Mouse (Mus musculus) lung, adult 2 months (tissue): ENCODE measurements at regions not wholly inside any gene's neighbourhood (a gene's known extent, or its start where the extent isn't known, plus 50 kb on each side); places are given as distances from the start of the nearest gene placed in this dataset.

ENCODE experiments used
- DNase-seq: peaks from one replicate; pipeline ENCODE4 v3.0.0; 2022
- H3K4me1 ChIP-seq: fragments of 200-500 bp; 2 replicates; pipeline ENCODE4 v1.6.1; 2011; ENCODE audit warnings: low read length; ENCODE audit not compliant: control insufficient read depth, insufficient read depth
- H3K4me3 ChIP-seq: fragments of 200-500 bp; replicated peaks from 2 replicates; pipeline ENCODE3; 2011; ENCODE audit warnings: low read depth, mild to moderate bottlenecking, control low read depth, low read length; ENCODE audit errors: extremely low read depth
- CTCF ChIP-seq: fragments of 200-500 bp; IDR thresholded peaks from 2 replicates; pipeline ENCODE4 v1.5.1; 2011; ENCODE audit warnings: mild to moderate bottlenecking, low read length, control low read depth; ENCODE audit not compliant: insufficient read depth
- POLR2A ChIP-seq: fragments of 200-500 bp; IDR thresholded peaks from 2 replicates; pipeline ENCODE4 v1.6.1; 2011; ENCODE audit warnings: low read depth, mild to moderate bottlenecking, control low read depth, low read length, borderline replicate concordance; ENCODE audit errors: extremely low read depth
- WGBS: fragments of 180-500 bp; shearing (Covaris S2); methylation state at CpG from one replicate; pipeline ENCODE4 v1.1.7; 2018; 5-methylcytosine and 5-hydroxymethylcytosine counted together

DNA sequence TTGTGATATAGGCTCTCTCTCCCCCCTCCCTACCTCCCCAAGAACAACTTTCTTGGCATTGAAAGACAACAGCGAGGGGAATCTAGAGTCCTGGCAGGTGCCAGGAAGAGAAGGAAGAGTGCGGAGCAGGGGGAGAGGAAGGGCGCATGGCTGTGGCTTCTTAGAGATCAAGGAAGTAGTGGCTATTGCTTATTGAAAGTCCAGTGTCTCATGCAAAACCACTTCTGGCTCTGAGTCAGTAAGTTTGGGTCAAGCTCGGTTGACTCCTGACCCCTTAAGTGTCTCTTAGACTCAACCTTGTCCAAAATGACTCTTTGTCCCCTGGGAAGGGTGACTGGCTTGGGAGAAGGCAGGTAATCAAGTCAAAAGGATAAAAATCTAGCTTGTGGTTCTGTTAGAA, 131.1 kb downstream of the Drd1 start:
- Histone ChIP-seq H3K4me3 (no peak overlapping the region), H3K4me1 (no peaks in the 10 kb centered on the region)
- WGBS = 74% methylated on average over 4 of the region's 4 CpGs
- TF ChIP-seq CTCF (no peak), POLR2A (no peak)
- DNase-seq = no peak

DNA sequence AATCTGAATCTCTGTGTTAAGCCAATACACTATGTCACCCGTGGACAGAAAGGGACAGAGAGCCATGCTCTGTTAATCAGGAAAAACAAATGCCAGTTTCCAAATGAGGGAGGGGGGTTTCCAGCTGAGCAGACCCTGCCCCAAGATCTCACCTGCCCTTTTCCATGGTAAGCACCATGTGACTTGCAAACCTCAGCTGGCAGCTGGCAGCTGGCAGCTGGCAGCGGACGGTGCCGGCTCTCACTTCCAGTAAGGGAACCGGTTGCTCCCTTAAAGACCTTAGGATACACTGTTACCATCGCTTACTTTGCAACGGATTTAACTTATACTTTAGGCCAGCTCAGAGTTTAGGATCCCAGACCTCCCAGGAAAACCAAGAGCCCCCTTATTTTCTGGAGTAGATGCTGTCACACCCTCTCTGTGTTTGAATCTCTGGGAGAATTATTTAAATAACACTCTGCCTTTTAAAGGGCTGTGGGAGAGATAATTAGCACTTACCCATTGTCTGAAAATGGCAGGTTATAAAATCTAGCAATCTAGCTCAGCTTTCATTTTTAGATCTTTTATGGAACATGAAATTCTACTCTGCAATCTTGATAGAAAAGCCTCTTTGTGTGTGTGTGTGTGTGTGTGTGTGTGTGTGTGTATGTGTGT, 131.7 kb downstream of the Drd1 start:
- DNase-seq = no peak
- no peak for TF ChIP-seq POLR2A
- no peak for TF ChIP-seq CTCF
- Histone ChIP-seq H3K4me3 (no peak overlapping the region), H3K4me1 (no peaks in the 10 kb centered on the region)
- 84% methylated on average over 7 of the region's 7 CpGs for WGBS

DNA sequence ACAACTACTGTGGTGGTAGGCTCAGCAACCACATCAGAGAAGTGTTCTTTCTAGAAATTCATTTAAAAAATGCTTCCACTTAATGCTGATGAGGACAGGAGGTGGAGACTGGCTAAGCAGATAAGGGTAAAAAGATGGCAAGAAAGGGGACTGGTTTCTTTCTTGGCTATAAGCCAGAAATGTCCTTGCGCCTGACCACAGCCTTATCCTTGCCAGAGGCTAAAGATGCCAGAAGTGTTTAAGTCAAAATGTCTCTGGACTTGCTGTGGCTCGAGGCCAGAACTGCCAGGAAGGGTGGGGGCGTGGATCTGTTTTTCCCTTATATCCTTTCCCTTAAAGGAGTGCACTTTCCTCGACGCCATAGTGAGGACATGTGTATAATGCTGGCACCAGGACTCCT, 133.7 kb downstream of the Drd1 start:
- no peak for DNase-seq
- no peak for TF ChIP-seq POLR2A
- no peak for TF ChIP-seq CTCF
- H3K4me1 ChIP-seq = no peaks in the 10 kb centered on the region
- 23% methylated on average over 5 of the region's 5 CpGs for WGBS
- no peak overlapping the region for H3K4me3 ChIP-seq

DNA sequence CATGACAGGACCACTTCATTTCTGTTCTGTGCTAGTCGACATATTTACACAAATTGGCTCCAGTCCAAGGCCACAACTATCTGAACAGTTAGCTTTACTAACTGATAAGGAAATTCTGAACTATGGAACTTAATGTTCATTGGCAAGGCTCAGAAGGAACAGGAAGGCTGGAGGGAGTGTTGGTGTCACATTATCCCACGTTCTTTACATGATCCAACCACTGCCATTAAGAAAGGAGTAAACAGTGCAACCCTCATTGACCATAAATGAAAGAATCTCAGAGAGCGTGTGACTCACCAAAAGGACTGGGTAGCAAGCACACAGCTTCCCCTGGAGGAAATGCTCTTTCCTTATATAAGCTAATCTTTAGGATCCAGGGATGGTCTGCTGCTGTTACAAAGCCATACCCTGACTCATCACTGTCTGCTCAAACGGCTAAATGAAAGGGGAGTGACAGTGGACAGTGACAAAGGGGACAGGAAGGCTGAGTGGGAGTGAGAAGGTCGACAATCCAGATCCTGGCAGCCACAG, 135.6 kb downstream of the Drd1 start:
- no peak overlapping the region for H3K4me3 ChIP-seq
- WGBS = 15% methylated on average over 5 of the region's 5 CpGs
- no peaks in the 10 kb centered on the region for H3K4me1 ChIP-seq
- TF ChIP-seq CTCF (no peak), POLR2A (no peak)
- DNase-seq = no peak

DNA sequence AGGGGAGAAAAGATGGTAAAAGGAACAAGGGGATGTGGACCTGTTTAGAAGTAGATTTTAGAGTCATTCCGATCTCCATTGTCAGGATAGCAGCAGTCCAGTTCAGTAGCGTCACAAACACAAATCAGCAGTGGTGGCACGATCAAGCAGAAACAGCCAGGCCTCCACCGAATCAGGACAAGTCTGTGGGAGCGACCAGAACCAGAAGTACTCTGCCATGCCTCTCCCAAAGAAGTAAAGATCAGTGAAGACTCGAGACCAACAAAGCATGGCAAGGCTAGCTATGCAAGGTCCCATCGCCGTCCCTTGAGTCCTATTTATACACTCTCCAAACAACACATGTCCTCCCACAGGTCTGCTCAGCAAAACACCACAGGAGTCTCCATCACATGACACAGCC, 140.0 kb downstream of the Drd1 start:
- no peaks in the 10 kb centered on the region for H3K4me1 ChIP-seq
- no peak overlapping the region for H3K4me3 ChIP-seq
- no peak for DNase-seq
- no peak for TF ChIP-seq POLR2A
- WGBS = 83% methylated on average over 8 of the region's 8 CpGs

DNA sequence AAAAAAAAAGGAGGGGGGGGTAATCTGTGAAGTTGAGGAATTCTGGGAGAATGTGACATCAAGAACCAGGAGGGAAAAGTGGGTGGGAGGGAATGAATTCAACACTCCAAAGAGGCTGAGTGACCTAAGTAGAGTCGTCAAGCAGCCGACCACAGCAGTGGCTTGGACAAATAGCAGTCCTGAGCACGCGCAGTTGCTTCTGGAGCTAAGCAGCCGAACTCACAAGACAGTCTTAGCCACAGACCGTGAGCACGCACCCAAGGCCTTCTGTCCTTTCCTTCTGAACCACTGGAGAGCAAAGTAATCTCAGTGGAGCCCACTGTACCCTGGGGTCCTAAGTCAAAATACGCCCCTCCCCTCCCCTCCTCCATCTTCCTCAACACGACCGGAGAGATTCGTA, 141.1 kb downstream of the Drd1 start:
- 60% methylated on average over 11 of the region's 11 CpGs for WGBS
- TF ChIP-seq CTCF (no peak), POLR2A (no peak)
- Histone ChIP-seq H3K4me1 (no peaks in the 10 kb centered on the region), H3K4me3 (no peak overlapping the region)
- DNase-seq = no peak

DNA sequence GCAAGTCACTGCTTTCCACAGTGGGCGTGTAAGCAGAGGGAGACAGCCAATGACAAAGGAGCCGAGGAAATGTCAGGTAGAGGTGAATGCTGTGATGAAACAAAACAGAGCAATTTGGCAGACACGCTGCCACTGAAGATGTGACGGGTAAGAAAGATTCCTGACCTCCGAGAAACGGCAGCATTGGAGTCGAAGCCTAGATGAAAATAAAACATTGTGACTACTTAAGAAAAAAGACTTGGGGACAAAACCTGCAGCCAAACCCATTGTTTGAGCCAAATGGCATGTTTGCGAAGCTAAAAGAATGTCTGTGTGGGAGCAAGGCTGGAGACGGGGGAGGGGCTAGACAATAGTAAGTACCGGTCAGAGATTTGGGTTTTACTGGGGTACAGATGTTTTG, 142.0 kb downstream of the Drd1 start:
- Histone ChIP-seq H3K4me3 (no peak overlapping the region), H3K4me1 (no peaks in the 10 kb centered on the region)
- no peak for DNase-seq
- WGBS = 57% methylated on average over 10 of the region's 10 CpGs
- TF ChIP-seq CTCF (no peak), POLR2A (no peak)

DNA sequence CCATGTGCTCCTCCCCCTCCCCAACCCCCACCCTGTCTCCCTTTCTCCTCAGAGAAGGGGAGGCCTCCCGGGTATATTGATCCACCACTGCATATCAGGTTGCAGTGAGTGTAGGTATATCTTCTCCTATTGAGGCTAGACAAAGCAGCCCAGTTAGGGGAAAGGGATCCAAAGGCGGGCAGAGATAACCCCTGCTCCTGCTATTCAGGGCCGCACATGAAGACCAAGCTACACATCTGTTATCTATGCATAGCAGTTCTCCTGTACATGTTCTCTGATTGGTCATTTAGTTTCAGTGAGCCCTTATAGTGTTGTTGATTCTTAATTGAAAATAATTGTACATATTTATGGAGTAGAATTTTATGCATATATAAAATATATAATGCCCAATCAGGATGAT, 143.7 kb downstream of the Drd1 start:
- no peak for DNase-seq
- WGBS = 56% methylated on average over 3 of the region's 3 CpGs
- no peak overlapping the region for H3K4me3 ChIP-seq
- H3K4me1 ChIP-seq = no peaks in the 10 kb centered on the region
- no peak for TF ChIP-seq CTCF
- no peak for TF ChIP-seq POLR2A

DNA sequence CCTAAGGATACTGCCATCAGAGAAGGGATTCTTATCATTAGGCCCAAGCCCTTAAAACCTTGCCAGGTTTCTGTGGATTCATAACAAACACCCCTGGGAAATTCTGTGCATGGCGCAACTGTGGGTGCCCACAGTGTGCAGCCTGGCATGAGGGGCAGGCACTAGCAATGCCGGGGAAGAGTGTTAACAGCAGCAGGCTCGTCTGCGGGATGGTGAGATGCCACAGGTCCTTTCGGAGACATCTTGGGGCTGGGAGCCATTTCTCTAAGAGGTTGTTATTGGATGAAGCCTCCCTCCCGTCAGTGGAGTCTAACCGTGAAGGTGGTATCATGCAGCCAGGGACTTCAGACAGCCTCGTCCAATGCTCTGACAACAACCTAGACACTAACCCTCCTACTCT, 144.2 kb downstream of the Drd1 start:
- Histone ChIP-seq H3K4me3 (no peak overlapping the region), H3K4me1 (no peaks in the 10 kb centered on the region)
- no peak for DNase-seq
- 81% methylated on average over 8 of the region's 8 CpGs for WGBS
- no peak for TF ChIP-seq POLR2A
- TF ChIP-seq CTCF = no peak

DNA sequence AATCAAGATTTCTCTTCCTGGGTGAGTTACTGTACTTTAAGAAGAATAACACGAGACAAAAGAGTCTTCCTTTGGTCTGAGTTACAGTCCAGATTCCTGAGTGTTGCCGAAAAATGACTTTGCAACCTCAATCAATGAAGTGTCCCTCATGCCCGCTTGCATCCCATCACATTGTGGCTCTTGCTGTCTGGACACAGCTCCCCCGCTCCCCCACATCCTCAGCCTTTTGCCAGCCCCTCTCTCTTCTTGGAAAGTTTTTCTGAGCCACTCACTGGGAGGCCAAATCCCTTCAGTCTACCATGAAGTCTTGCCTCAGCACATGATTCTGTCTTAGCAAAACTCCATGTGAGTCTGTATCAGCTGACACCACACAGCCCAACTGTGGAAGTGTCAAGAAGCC, 145.3 kb downstream of the Drd1 start:
- DNase-seq = no peak
- 80% methylated on average over 4 of the region's 4 CpGs for whole genome bisulfite sequencing
- no peak overlapping the region for H3K4me3 ChIP-seq
- no peak for TF ChIP-seq CTCF
- TF ChIP-seq POLR2A = no peak
- no peaks in the 10 kb centered on the region for H3K4me1 ChIP-seq
